Mouse (Mus musculus): ENCODE measurements around the gene St6galnac3. TPM values are rescaled to one million over a fixed set of nuclear protein-coding genes. Genes with fewer than 3 reads are reported as not detected.
A peak's percentile ranks its signal among the peaks of the same experiment; 100 is the strongest.

The St6galnac3 gene
- total and polyA plus RNA-seq, 2 experiments from 2014 or later = 6.9 to 11.9 TPM

DNA sequence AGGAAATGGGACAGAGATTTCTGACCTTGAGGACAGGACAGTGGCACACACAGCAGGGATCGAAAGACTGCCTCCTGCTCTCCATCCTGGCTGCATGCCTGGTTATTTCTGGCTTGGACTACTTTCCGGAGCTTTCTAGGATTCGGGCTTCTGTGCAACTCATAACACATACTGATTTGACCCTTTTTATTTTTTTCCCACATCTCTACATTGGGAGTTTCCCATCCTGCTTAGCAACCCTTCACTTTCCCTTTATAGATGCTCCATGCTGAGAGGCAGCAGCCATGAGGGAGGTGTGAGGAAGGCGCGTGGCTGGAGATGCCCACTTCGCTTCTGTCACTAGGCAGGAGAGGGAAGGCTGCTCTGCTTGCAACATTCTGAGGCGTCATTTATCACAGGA, 240.3 kb downstream of the St6galnac3 start:
- H3K4me2 ChIP-seq (ENCODE audit: low read depth, low read length, poor library complexity, severe bottlenecking) = no peak overlapping the region
- H3K4me3 ChIP-seq (ENCODE audit: low read depth, low read length) = no peak overlapping the region
- 56% methylated on average over 7 of the region's 7 CpGs for WGBS
- H3K9me3 ChIP-seq (ENCODE audit: low read length) = no peaks in the 10 kb centered on the region
- no peaks in the 10 kb centered on the region; the same call in 1 of the 2 replicates for H3K36me3 ChIP-seq (ENCODE audit: insufficient read depth, low read length)
- H3K27ac ChIP-seq (ENCODE audit: low read depth, low read length) = no peak overlapping the region
- no peak for ATAC-seq (ENCODE audit: low FRiP score)
- H3K9ac ChIP-seq (replicated peaks; ENCODE audit: low read length, poor library complexity, severe bottlenecking) = no peak overlapping the region
- DNase-seq (ENCODE audit: low spot score) = peak; percentile 64
- no peaks in the 10 kb centered on the region for H3K27me3 ChIP-seq (ENCODE audit: insufficient read depth, low read length)
- H3K4me1 ChIP-seq (ENCODE audit: insufficient read depth, low read length) = 0 out of 2 replicates have a peak, but pooled peaks cover 4% of the 10 kb centered on the region
- TF ChIP-seq CTCF (IDR thresholded peaks at IDR 0.05) = no peak

DNA sequence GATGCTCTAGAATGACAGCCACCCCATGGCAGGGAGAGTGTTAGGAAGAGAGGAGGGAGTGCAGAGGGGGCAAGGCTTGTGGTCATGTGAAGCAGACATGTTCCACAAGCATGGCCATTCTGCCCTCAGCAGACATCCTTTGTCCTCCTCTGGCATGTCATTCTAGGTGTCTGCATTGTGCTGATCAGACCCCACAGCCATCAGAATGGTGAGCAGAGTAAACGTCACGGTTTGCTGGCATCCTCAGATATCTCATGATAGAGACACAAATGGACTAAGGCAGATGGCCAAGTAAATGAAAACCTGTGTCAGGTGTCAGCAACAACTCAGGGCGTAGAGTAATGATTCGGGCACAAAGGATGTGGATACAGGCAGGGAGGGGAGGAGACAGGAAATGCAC, 241.3 kb downstream of the St6galnac3 start:
- H3K36me3 ChIP-seq (ENCODE audit: insufficient read depth, low read length) = no peaks in the 10 kb centered on the region; the same call in 1 of the 2 replicates
- no peaks in the 10 kb centered on the region for H3K27me3 ChIP-seq (ENCODE audit: insufficient read depth, low read length)
- no peak overlapping the region for H3K4me2 ChIP-seq (ENCODE audit: low read depth, low read length, poor library complexity, severe bottlenecking)
- WGBS = 91% methylated on average over 4 of the region's 4 CpGs
- H3K27ac ChIP-seq (ENCODE audit: low read depth, low read length) = no peak overlapping the region
- ATAC-seq (ENCODE audit: low FRiP score) (no peak), DNase-seq (ENCODE audit: low spot score) (no peak)
- no peak overlapping the region for H3K9ac ChIP-seq (replicated peaks; ENCODE audit: low read length, poor library complexity, severe bottlenecking)
- no peak for TF ChIP-seq CTCF (IDR thresholded peaks at IDR 0.05)
- 0 out of 2 replicates have a peak, but pooled peaks cover 4% of the 10 kb centered on the region for H3K4me1 ChIP-seq (ENCODE audit: insufficient read depth, low read length)
- no peaks in the 10 kb centered on the region for H3K9me3 ChIP-seq (ENCODE audit: low read length)
- no peak overlapping the region for H3K4me3 ChIP-seq (ENCODE audit: low read depth, low read length)

DNA sequence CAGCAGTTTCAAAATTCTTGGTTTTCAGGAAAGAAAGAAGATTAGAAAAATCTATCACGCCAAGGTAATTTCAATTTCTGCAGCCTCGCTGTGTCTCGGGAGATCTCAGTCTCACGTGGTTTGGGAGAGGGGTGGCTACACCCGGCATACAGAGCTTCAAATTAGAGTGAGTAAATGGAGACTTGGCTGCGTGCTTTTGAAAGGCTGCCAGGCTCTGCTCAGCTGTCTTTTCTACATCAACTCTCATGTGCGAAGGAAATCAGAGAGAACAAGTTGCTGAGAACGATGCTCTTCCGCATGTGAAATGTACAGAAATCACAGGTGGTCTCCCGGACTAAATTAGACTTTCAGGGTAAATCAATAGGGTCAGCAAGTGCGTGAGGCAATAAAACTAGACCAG, 242.9 kb downstream of the St6galnac3 start:
- Histone ChIP-seq H3K4me2 (ENCODE audit: low read depth, low read length, poor library complexity, severe bottlenecking) (no peak overlapping the region; the same call in 1 of the 2 replicates), H3K9ac (replicated peaks; ENCODE audit: low read length, poor library complexity, severe bottlenecking) (no peak overlapping the region)
- WGBS = 46% methylated on average over 11 of the region's 11 CpGs

DNA sequence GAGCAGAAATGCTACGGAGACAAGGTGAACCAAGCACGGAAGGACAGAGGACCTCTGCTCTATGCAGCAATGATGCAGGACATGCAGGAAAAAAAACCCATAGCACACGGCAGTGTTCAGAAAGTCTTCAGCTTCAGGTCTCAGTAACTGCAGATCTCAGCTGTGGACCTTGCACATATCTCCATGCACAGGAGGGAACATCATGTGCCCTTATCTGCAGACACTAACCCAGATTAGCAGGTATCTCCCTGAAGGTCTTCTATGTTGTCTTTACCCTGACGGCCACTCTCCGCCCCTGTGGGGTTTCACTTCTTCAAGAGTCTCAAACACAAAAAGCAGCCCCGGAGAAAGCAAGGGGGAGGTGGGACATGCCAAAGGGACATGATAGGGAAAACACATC, 244.0 kb downstream of the St6galnac3 start:
- TF ChIP-seq CTCF (IDR thresholded peaks at IDR 0.05) = no peak
- no peaks in the 10 kb centered on the region for H3K9me3 ChIP-seq (ENCODE audit: low read length)
- H3K4me1 ChIP-seq (ENCODE audit: insufficient read depth, low read length) = 0 out of 2 replicates have a peak, but pooled peaks cover 4% of the 10 kb centered on the region
- H3K4me2 ChIP-seq (ENCODE audit: low read depth, low read length, poor library complexity, severe bottlenecking) = no peak overlapping the region
- no peaks in the 10 kb centered on the region for H3K27me3 ChIP-seq (ENCODE audit: insufficient read depth, low read length)
- H3K27ac ChIP-seq (ENCODE audit: low read depth, low read length) = no peak overlapping the region
- H3K9ac ChIP-seq (replicated peaks; ENCODE audit: low read length, poor library complexity, severe bottlenecking) = no peak overlapping the region
- no peak for ATAC-seq (ENCODE audit: low FRiP score)
- WGBS = 93% methylated on average over 6 of the region's 6 CpGs
- no peak overlapping the region for H3K4me3 ChIP-seq (ENCODE audit: low read depth, low read length)
- H3K36me3 ChIP-seq (ENCODE audit: insufficient read depth, low read length) = no peaks in the 10 kb centered on the region; the same call in 1 of the 2 replicates
- no peak for DNase-seq (ENCODE audit: low spot score)

More for the DNA sequence above, 242.9 kb downstream of the St6galnac3 start:
- no peaks in the 10 kb centered on the region; the same call in 1 of the 2 replicates for H3K36me3 ChIP-seq (ENCODE audit: insufficient read depth, low read length)
- DNase-seq (ENCODE audit: low spot score) (peak; percentile 58), ATAC-seq (ENCODE audit: low FRiP score) (no peak)
- no peaks in the 10 kb centered on the region for H3K9me3 ChIP-seq (ENCODE audit: low read length)
- TF ChIP-seq CTCF (IDR thresholded peaks at IDR 0.05) = no peak
- H3K27ac ChIP-seq (ENCODE audit: low read depth, low read length) = no peak overlapping the region
- no peaks in the 10 kb centered on the region for H3K27me3 ChIP-seq (ENCODE audit: insufficient read depth, low read length)
- H3K4me1 ChIP-seq (ENCODE audit: insufficient read depth, low read length) = 0 out of 2 replicates have a peak, but pooled peaks cover 4% of the 10 kb centered on the region
- no peak overlapping the region for H3K4me3 ChIP-seq (ENCODE audit: low read depth, low read length)

DNA sequence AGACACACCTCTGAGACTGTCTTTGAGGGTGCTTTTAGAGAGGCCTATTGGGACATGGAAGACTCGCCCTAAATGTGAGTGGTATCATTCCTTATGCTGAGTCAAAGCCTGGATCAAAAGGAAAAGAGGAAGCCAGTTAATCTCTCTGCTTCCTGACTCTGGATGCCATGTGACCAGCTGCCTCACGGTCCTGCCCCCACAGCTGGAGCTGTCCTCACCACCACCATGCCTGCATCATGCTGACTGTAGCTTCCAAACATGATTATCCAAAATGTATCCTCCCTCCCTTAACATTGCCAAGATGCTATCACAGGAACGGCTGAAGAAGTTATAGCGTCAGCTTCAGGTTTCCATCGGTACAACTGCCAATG, 244.4 kb downstream of the St6galnac3 start:
- Histone ChIP-seq H3K4me2 (ENCODE audit: low read depth, low read length, poor library complexity, severe bottlenecking) (no peak overlapping the region), H3K36me3 (ENCODE audit: insufficient read depth, low read length) (no peaks in the 10 kb centered on the region; the same call in 1 of the 2 replicates), H3K4me1 (ENCODE audit: insufficient read depth, low read length) (0 out of 2 replicates have a peak, but pooled peaks cover 4% of the 10 kb centered on the region), H3K9ac (replicated peaks; ENCODE audit: low read length, poor library complexity, severe bottlenecking) (no peak overlapping the region), H3K9me3 (ENCODE audit: low read length) (no peaks in the 10 kb centered on the region), H3K4me3 (ENCODE audit: low read depth, low read length) (no peak overlapping the region), H3K27ac (ENCODE audit: low read depth, low read length) (no peak overlapping the region), H3K27me3 (ENCODE audit: insufficient read depth, low read length) (no peaks in the 10 kb centered on the region)
- 84% methylated on average over 5 of the region's 5 CpGs for whole genome bisulfite sequencing
- ATAC-seq (ENCODE audit: low FRiP score) (no peak), DNase-seq (ENCODE audit: low spot score) (no peak)
- no peak for TF ChIP-seq CTCF (IDR thresholded peaks at IDR 0.05)

DNA sequence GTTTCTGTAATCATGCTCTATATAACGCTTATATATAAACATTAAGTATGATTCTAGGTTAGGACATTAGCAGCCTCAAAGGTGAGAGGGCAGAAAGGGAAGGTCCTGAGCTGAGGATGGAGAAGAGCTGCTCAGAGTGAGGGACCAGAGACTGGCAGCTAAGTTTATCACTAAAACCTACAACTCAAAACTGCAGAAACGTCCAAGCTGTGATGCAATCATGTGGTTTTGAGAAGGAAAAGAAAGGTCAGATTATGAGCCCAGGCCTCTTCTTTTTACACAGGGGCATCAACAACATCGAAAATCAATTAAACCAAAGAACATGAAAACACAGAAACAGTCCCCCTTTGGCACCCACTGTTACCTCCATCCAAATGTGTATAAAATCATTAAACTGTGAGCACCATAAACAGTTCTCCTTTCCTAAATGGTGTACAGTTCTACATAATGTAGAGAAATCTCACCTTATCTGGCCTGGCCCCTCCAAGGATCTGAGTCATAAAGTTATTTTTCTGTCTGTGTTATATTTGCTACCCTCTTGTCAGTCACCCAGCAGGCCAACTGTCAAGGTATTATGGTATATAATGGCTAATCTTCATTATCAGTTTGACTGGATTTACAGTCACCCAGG, 244.9 kb downstream of the St6galnac3 start:
- Histone ChIP-seq H3K4me1 (ENCODE audit: insufficient read depth, low read length) (0 out of 2 replicates have a peak, but pooled peaks cover 1% of the 10 kb centered on the region), H3K9me3 (ENCODE audit: low read length) (no peaks in the 10 kb centered on the region), H3K9ac (replicated peaks; ENCODE audit: low read length, poor library complexity, severe bottlenecking) (no peak overlapping the region), H3K36me3 (ENCODE audit: insufficient read depth, low read length) (no peaks in the 10 kb centered on the region), H3K27ac (ENCODE audit: low read depth, low read length) (no peak overlapping the region), H3K27me3 (ENCODE audit: insufficient read depth, low read length) (no peaks in the 10 kb centered on the region), H3K4me3 (ENCODE audit: low read depth, low read length) (no peak overlapping the region), H3K4me2 (ENCODE audit: low read depth, low read length, poor library complexity, severe bottlenecking) (no peak overlapping the region)
- TF ChIP-seq CTCF (IDR thresholded peaks at IDR 0.05) = no peak
- DNase-seq (ENCODE audit: low spot score) = no peak
- no peak for ATAC-seq (ENCODE audit: low FRiP score)
- 93% methylated on average over 3 of the region's 3 CpGs for WGBS

Data from midbrain, postnatal 0 days (tissue).